Mouse (Mus musculus) embryonic facial prominence, embryonic 15.5 days (tissue): ENCODE results near the gene Pla2g5. TPM values are rescaled to one million over a fixed set of nuclear protein-coding genes. Genes with fewer than 3 reads are reported as not detected.

Source experiments
- ATAC-seq: fragments of 200-750 bp; cut with Nextera tagmentation; 2 replicates; pipeline ENCODE4 v1.8.0; 2017; ENCODE audit warnings: low read depth, moderate TSS enrichment; ENCODE audit not compliant: insufficient number of reproducible peaks, low FRiP score, low TSS enrichment
- H3K27ac ChIP-seq: fragments of 300-500 bp; sonication (generic); replicated peaks from 2 replicates; pipeline ENCODE4 v1.5.1; 2015; ENCODE audit warnings: mild to moderate bottlenecking, inconsistent platforms
- H3K27me3 ChIP-seq: fragments of 300-500 bp; sonication (generic); 2 replicates; pipeline ENCODE4 v1.6.1; 2015; ENCODE audit warnings: inconsistent platforms
- H3K36me3 ChIP-seq: fragments of 300-500 bp; sonication (generic); 2 replicates; pipeline ENCODE4 v1.6.1; 2015; ENCODE audit warnings: mild to moderate bottlenecking, inconsistent platforms
- H3K4me1 ChIP-seq: fragments of 300-500 bp; sonication (generic); 2 replicates; pipeline ENCODE4 v1.6.1; 2015; ENCODE audit warnings: inconsistent platforms
- H3K4me2 ChIP-seq: fragments of 300-500 bp; sonication (generic); replicated peaks from 2 replicates; pipeline ENCODE4 v1.6.1; 2015; ENCODE audit warnings: mild to moderate bottlenecking, inconsistent platforms
- H3K4me3 ChIP-seq: fragments of 300-500 bp; sonication (generic); replicated peaks from 2 replicates; pipeline ENCODE4 v1.5.1; 2015; ENCODE audit warnings: mild to moderate bottlenecking, inconsistent platforms
- H3K9ac ChIP-seq: fragments of 300-500 bp; sonication (generic); 2 replicates; pipeline ENCODE4 v1.6.1; 2015; ENCODE audit warnings: inconsistent platforms
- H3K9me3 ChIP-seq: fragments of 300-500 bp; sonication (generic); replicated peaks from 2 replicates; pipeline ENCODE4 v1.6.1; 2016; ENCODE audit warnings: inconsistent platforms
- WGBS: fragments of 180-500 bp; shearing (Covaris S2); methylation state at CpG from one replicate; pipeline ENCODE4 v1.1.7; 2015; 5-methylcytosine and 5-hydroxymethylcytosine counted together
- polyA plus RNA-seq: library from polyadenylated mRNA; unstranded; fragments of >200 nt; fragmentation: Nextera tagmentation; extraction: Ambion mirVana; gene quantifications from 2 replicates; pipeline ENCODE4 v1.2.1, GENCODE M21; 2015

Gene Pla2g5
- polyA plus RNA-seq, 1 experiment from 2014 or later: 3.5 TPM

GRCm38 (mm10) chr4:138857576-138857975 lies 5.7 kb downstream of the Pla2g5 start:
- 78% methylated on average over 10 of the region's 10 CpGs for WGBS
- Histone ChIP-seq H3K36me3 (no peaks in the 10 kb centered on the region), H3K4me3 (no peak overlapping the region), H3K9me3 (no peaks in the 10 kb centered on the region), H3K27ac (no peak overlapping the region), H3K4me2 (no peak overlapping the region), H3K9ac (no peak overlapping the region), H3K4me1 (no peaks in the 10 kb centered on the region), H3K27me3 (no peaks in the 10 kb centered on the region; the same call in 1 of the 2 replicates)
- ATAC-seq: no peak

GRCm38 (mm10) chr4:138856491-138856890 lies 6.8 kb downstream of the Pla2g5 start:
- 24% methylated on average over 7 of the region's 7 CpGs for WGBS
- H3K4me1 ChIP-seq: no peaks in the 10 kb centered on the region
- H3K9me3 ChIP-seq: no peaks in the 10 kb centered on the region
- H3K27ac ChIP-seq: no peak overlapping the region
- no peaks in the 10 kb centered on the region; the same call in 1 of the 2 replicates for H3K27me3 ChIP-seq
- no peak overlapping the region for H3K9ac ChIP-seq
- H3K36me3 ChIP-seq: no peaks in the 10 kb centered on the region
- no peak overlapping the region for H3K4me3 ChIP-seq
- no peak overlapping the region for H3K4me2 ChIP-seq
- ATAC-seq: no peak

GRCm38 (mm10) chr4:138855092-138855632 lies 8.1 kb downstream of the Pla2g5 start:
- ATAC-seq: no peak
- no peaks in the 10 kb centered on the region; the same call in 1 of the 2 replicates for H3K27me3 ChIP-seq
- no peak overlapping the region for H3K4me2 ChIP-seq
- no peaks in the 10 kb centered on the region for H3K36me3 ChIP-seq
- no peak overlapping the region for H3K9ac ChIP-seq
- H3K9me3 ChIP-seq: no peaks in the 10 kb centered on the region
- no peaks in the 10 kb centered on the region for H3K4me1 ChIP-seq
- H3K27ac ChIP-seq: no peak overlapping the region
- WGBS: 83% methylated on average over 9 of the region's 9 CpGs
- H3K4me3 ChIP-seq: no peak overlapping the region

- Histone ChIP-seq H3K36me3 (no peaks in the 10 kb centered on the region), H3K4me1 (no peaks in the 10 kb centered on the region), H3K4me3 (no peak overlapping the region), H3K27me3 (no peaks in the 10 kb centered on the region), H3K4me2 (no peak overlapping the region), H3K27ac (no peak overlapping the region), H3K9ac (no peak overlapping the region), H3K9me3 (no peaks in the 10 kb centered on the region)
- WGBS: 58% methylated on average over 6 of the region's 6 CpGs
- ATAC-seq: no peak
Observed at GRCm38 (mm10) chr4:138852961-138853360, 10.3 kb downstream of the Pla2g5 start.

- H3K36me3 ChIP-seq: no peaks in the 10 kb centered on the region
Observed at GRCm38 (mm10) chr4:138851463-138851862, 11.8 kb downstream of the Pla2g5 start.

GRCm38 (mm10) chr4:138841386-138841785 lies 21.9 kb downstream of the Pla2g5 start:
- peak; percentile 79; the same call in 1 of the 2 replicates for ATAC-seq
- Histone ChIP-seq H3K36me3 (no peaks in the 10 kb centered on the region), H3K27me3 (no peaks in the 10 kb centered on the region), H3K4me2 (no peak overlapping the region), H3K9ac (no peak overlapping the region), H3K27ac (no peak overlapping the region), H3K4me3 (no peak overlapping the region), H3K9me3 (0 out of 2 replicates have a peak, but pooled peaks cover 4% of the 10 kb centered on the region), H3K4me1 (no peaks in the 10 kb centered on the region)
- WGBS: 62% methylated on average over 7 of the region's 7 CpGs

More at GRCm38 (mm10) chr4:138851463-138851862, 11.8 kb downstream of the Pla2g5 start:
- WGBS: 5% methylated on average over 4 of the region's 4 CpGs
- H3K9ac ChIP-seq: no peak overlapping the region
- no peak for ATAC-seq
- no peak overlapping the region for H3K4me3 ChIP-seq
- no peak overlapping the region for H3K27ac ChIP-seq
- no peaks in the 10 kb centered on the region for H3K4me1 ChIP-seq
- no peak overlapping the region for H3K4me2 ChIP-seq
- no peaks in the 10 kb centered on the region for H3K9me3 ChIP-seq
- H3K27me3 ChIP-seq: no peaks in the 10 kb centered on the region

GRCm38 (mm10) chr4:138840726-138841125 lies 22.6 kb downstream of the Pla2g5 start:
- Histone ChIP-seq H3K9me3 (0 out of 2 replicates have a peak, but pooled peaks cover 4% of the 10 kb centered on the region), H3K4me1 (no peaks in the 10 kb centered on the region), H3K9ac (no peak overlapping the region), H3K36me3 (no peaks in the 10 kb centered on the region), H3K4me3 (no peak overlapping the region), H3K4me2 (no peak overlapping the region), H3K27ac (no peak overlapping the region), H3K27me3 (no peaks in the 10 kb centered on the region)
- 81% methylated on average over 8 of the region's 8 CpGs for WGBS
- ATAC-seq: no peak

GRCm38 (mm10) chr4:138839806-138840205 lies 23.5 kb downstream of the Pla2g5 start:
- ATAC-seq: no peak
- H3K4me2 ChIP-seq: no peak overlapping the region
- H3K4me1 ChIP-seq: no peaks in the 10 kb centered on the region
- WGBS: 70% methylated on average over 6 of the region's 6 CpGs
- H3K9me3 ChIP-seq: 0 out of 2 replicates have a peak, but pooled peaks cover 4% of the 10 kb centered on the region
- H3K4me3 ChIP-seq: no peak overlapping the region
- H3K27me3 ChIP-seq: no peaks in the 10 kb centered on the region
- H3K9ac ChIP-seq: no peak overlapping the region
- H3K36me3 ChIP-seq: no peaks in the 10 kb centered on the region
- H3K27ac ChIP-seq: no peak overlapping the region

- no peak overlapping the region for H3K4me3 ChIP-seq
- 59% methylated on average over 11 of the region's 11 CpGs for WGBS
- H3K9me3 ChIP-seq: peaks cover 3% of the 10 kb centered on the region; the same call in 1 of the 2 replicates
- 0 out of 2 replicates have a peak, but pooled peaks cover 4% of the 10 kb centered on the region for H3K4me1 ChIP-seq
- no peak overlapping the region for H3K4me2 ChIP-seq
- H3K27ac ChIP-seq: no peak overlapping the region
- H3K9ac ChIP-seq: no peak overlapping the region
- H3K27me3 ChIP-seq: no peaks in the 10 kb centered on the region
- ATAC-seq: no peak
- no peaks in the 10 kb centered on the region for H3K36me3 ChIP-seq
Observed at GRCm38 (mm10) chr4:138827147-138827546, 36.1 kb downstream of the Pla2g5 start.

- H3K9ac ChIP-seq: no peak overlapping the region
- ATAC-seq: no peak
- 0 out of 2 replicates have a peak, but pooled peaks cover 4% of the 10 kb centered on the region for H3K4me1 ChIP-seq
- WGBS: 53% methylated on average over 18 of the region's 18 CpGs
- no peak overlapping the region for H3K4me3 ChIP-seq
- H3K27me3 ChIP-seq: no peaks in the 10 kb centered on the region
- H3K4me2 ChIP-seq: no peak overlapping the region
- H3K9me3 ChIP-seq: peaks cover 3% of the 10 kb centered on the region; the same call in 1 of the 2 replicates
- no peaks in the 10 kb centered on the region for H3K36me3 ChIP-seq
- no peak overlapping the region for H3K27ac ChIP-seq
Observed at GRCm38 (mm10) chr4:138825751-138826567, 37.3 kb downstream of the Pla2g5 start.

- Histone ChIP-seq H3K4me2 (no peak overlapping the region), H3K4me1 (no peaks in the 10 kb centered on the region), H3K27me3 (no peaks in the 10 kb centered on the region), H3K9me3 (peaks cover 3% of the 10 kb centered on the region; the same call in 1 of the 2 replicates), H3K27ac (no peak overlapping the region), H3K9ac (no peak overlapping the region), H3K36me3 (no peaks in the 10 kb centered on the region), H3K4me3 (no peak overlapping the region)
- WGBS: 77% methylated on average over 2 of the region's 2 CpGs
- ATAC-seq: no peak
Observed at GRCm38 (mm10) chr4:138824660-138825059, 38.6 kb downstream of the Pla2g5 start.
